Mouse (Mus musculus) T-cell, adult 66 days (primary cell): ENCODE measurements around the gene Olfr732. TPM values are rescaled to one million over a fixed set of nuclear protein-coding genes. Genes with fewer than 3 reads are reported as not detected.

Experiments
- total RNA-seq, 2 experiments: library from RNA; stranded (reverse); gene quantifications; 3 replicates in 1 of 2; 4 replicates in 1 of 2; pipeline ENCODE4 v1.2.4; 2023

Olfr732 gene
- total RNA-seq = not detected

GRCm38 (mm10) chr14:50284106-50284505, at the start of gene Olfr732:
Gene Olfr732 (minus strand): TSS chr14:50284206.

GRCm38 (mm10) chr14:50326661-50327060, 42.7 kb upstream of the Olfr732 start, which contains the start of gene Olfr734:
Gene Olfr734 (minus strand): TSS chr14:50326761.

GRCm38 (mm10) chr14:50301422-50301821, 17.4 kb upstream of the Olfr732 start, which contains the start of gene Olfr733:
Gene Olfr733 (minus strand): TSS chr14:50301522.

GRCm38 (mm10) chr14:50241766-50242165, 42.2 kb downstream of the Olfr732 start, which contains the start of gene Olfr731:
Gene Olfr731 (minus strand): TSS chr14:50241866.

Other genes starting within 250 kb of the Olfr732 start
- gene Olfr725, start 243.8 kb downstream of the Olfr732 start, total RNA-seq = not detected
- not detected for gene Olfr726, start 193.3 kb downstream of the Olfr732 start, total RNA-seq
- not detected for gene Olfr727, start 161.0 kb downstream of the Olfr732 start, total RNA-seq
- gene Olfr728, start 141.5 kb downstream of the Olfr732 start, total RNA-seq = not detected
- gene Olfr729, start 131.3 kb downstream of the Olfr732 start, total RNA-seq = not detected
- gene Olfr730, start 96.0 kb downstream of the Olfr732 start, total RNA-seq = not detected
- gene Olfr731, start 42.3 kb downstream of the Olfr732 start, total RNA-seq = not detected
- gene Olfr733, start 17.3 kb upstream of the Olfr732 start, total RNA-seq = not detected
- not detected for gene Olfr734, start 42.6 kb upstream of the Olfr732 start, total RNA-seq
- gene Olfr735, start 64.7 kb upstream of the Olfr732 start, total RNA-seq = not detected
- under 1 TPM in 1 of 2 experiments, not detected in 1; 0.18 TPM for gene Tlr11, start 73.7 kb upstream of the Olfr732 start, total RNA-seq
- not detected for gene Olfr736, start 97.0 kb upstream of the Olfr732 start, total RNA-seq
- gene Olfr738, start 123.4 kb upstream of the Olfr732 start, total RNA-seq = not detected
- not detected for gene Olfr739, start 134.4 kb upstream of the Olfr732 start, total RNA-seq
- gene Olfr740, start 161.3 kb upstream of the Olfr732 start, total RNA-seq = not detected
- gene Olfr741, start 188.5 kb upstream of the Olfr732 start, total RNA-seq = not detected
- not detected for gene Olfr742, start 219.4 kb upstream of the Olfr732 start, total RNA-seq
- not detected for gene Olfr743, start 237.6 kb upstream of the Olfr732 start, total RNA-seq